Mouse (Mus musculus) midbrain, embryonic 15.5 days (tissue): ENCODE data around the gene Slamf9. TPM values are rescaled to one million over a fixed set of nuclear protein-coding genes. Genes with fewer than 3 reads are reported as not detected.

Experiments used
- ATAC-seq: fragments of 200-750 bp; cut with Nextera tagmentation; replicated peaks from 2 replicates; pipeline ENCODE4 v1.8.0; 2017; ENCODE audit warnings: moderate TSS enrichment
- H3K27ac ChIP-seq: fragments of 300-500 bp; sonication (generic); 2 replicates; pipeline ENCODE4 v1.5.1; 2015; ENCODE audit warnings: mild to moderate bottlenecking, inconsistent platforms
- H3K27me3 ChIP-seq: fragments of 300-500 bp; sonication (generic); replicated peaks from 2 replicates; pipeline ENCODE4 v1.6.1; 2015; ENCODE audit warnings: inconsistent platforms
- H3K36me3 ChIP-seq: fragments of 300-500 bp; sonication (generic); replicated peaks from 2 replicates; pipeline ENCODE4 v1.6.1; 2015; ENCODE audit warnings: inconsistent platforms
- H3K4me1 ChIP-seq: fragments of 300-500 bp; sonication (generic); 2 replicates; pipeline ENCODE4 v1.6.1; 2015; ENCODE audit warnings: inconsistent platforms
- H3K4me2 ChIP-seq: fragments of 300-500 bp; sonication (generic); 2 replicates; pipeline ENCODE4 v1.6.1; 2015; ENCODE audit warnings: inconsistent platforms, mild to moderate bottlenecking, moderate library complexity
- H3K4me3 ChIP-seq: fragments of 300-500 bp; sonication (generic); 2 replicates; pipeline ENCODE4 v1.5.1; 2015; ENCODE audit warnings: mild to moderate bottlenecking, inconsistent platforms
- H3K9ac ChIP-seq: fragments of 300-500 bp; sonication (generic); 2 replicates; pipeline ENCODE4 v1.6.1; 2015; ENCODE audit warnings: mild to moderate bottlenecking, inconsistent platforms
- H3K9me3 ChIP-seq: fragments of 300-500 bp; sonication (generic); 2 replicates; pipeline ENCODE4 v1.6.1; 2016; ENCODE audit warnings: inconsistent platforms
- WGBS: fragments of 180-500 bp; shearing (Covaris S2); methylation state at CpG from one replicate; pipeline ENCODE4 v1.1.7; 2015; ENCODE audit warnings: mixed read lengths; 5-methylcytosine and 5-hydroxymethylcytosine counted together
- polyA plus RNA-seq: library from polyadenylated mRNA; unstranded; fragments of >200 nt; fragmentation: Nextera tagmentation; extraction: Ambion mirVana; gene quantifications from 2 replicates; pipeline ENCODE4 v1.2.1, GENCODE M21; 2015

The Slamf9 gene
- polyA plus RNA-seq, 1 experiment from 2014 or later: 0.13 TPM

DNA sequence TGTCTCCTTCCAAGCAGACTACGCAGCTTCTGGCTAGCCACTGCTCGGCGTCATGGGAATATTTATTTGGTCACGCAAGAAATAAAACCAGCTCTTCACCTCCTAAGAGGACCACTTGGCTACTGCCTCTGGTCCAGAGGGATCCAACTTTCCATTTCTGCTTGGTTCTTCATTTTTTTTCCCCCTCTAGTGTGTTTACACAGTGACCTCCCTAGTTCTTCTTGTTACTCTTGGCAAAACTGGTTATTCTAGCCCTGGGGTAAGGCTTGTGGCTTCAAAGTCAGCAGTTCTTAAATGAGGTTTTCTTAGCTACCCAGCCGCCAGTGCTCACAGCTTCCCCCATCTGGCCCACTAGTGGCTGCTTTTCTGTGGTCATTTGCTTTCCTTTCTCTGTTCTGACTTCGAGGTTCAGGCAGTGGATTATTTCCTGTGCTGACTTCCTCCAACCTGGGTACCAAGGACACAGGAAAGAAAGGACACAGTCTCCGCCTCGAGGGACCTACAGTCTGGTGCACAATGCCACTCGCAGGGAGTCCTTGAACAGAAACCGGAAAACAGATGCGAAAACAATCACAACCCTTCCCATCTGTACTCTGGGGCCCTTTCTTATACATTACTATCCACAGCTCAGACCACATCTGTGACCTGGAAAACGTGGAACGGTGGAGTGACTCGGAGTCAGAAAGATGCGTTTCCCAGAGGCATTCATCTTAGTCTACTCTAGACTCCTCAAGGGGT lies 50.0 kb downstream of the Slamf9 start:
- no peak overlapping the region for H3K4me3 ChIP-seq
- no peaks in the 10 kb centered on the region; the same call in 1 of the 2 replicates for H3K27me3 ChIP-seq
- peaks cover 13% of the 10 kb centered on the region for H3K4me1 ChIP-seq
- no peaks in the 10 kb centered on the region for H3K36me3 ChIP-seq
- H3K4me2 ChIP-seq: no peak overlapping the region
- ATAC-seq: no peak
- H3K9ac ChIP-seq: no peak overlapping the region
- no peak overlapping the region for H3K27ac ChIP-seq
- WGBS: 47% methylated on average over 15 of the region's 15 CpGs
- H3K9me3 ChIP-seq: no peaks in the 10 kb centered on the region

DNA sequence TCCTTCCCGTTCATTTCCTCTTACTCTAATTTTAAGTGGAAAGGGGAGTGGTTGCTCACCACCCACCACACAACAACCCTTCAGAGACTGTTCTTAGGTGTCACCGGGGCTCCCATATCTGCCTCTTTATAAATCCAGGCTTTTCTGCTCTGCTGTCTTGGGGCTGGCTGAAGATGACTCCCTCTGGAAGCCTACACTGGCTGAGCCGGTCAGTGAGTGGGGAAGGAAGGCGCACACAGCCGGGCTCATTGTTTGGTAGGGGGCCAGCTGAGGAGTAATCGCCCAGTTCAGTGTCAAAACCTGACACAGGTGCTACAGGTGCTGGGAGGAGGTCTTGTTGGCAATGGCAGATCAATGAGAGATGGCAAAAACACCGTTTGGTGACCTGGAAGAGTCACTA lies 50.8 kb downstream of the Slamf9 start:
- ATAC-seq: no peak
- WGBS: 70% methylated on average over 7 of the region's 7 CpGs
- H3K4me2 ChIP-seq: no peak overlapping the region
- no peaks in the 10 kb centered on the region for H3K36me3 ChIP-seq
- H3K4me3 ChIP-seq: no peak overlapping the region
- H3K27me3 ChIP-seq: no peaks in the 10 kb centered on the region; the same call in 1 of the 2 replicates
- no peak overlapping the region for H3K9ac ChIP-seq
- no peaks in the 10 kb centered on the region for H3K9me3 ChIP-seq
- H3K27ac ChIP-seq: no peak overlapping the region
- H3K4me1 ChIP-seq: peaks cover 6% of the 10 kb centered on the region

DNA sequence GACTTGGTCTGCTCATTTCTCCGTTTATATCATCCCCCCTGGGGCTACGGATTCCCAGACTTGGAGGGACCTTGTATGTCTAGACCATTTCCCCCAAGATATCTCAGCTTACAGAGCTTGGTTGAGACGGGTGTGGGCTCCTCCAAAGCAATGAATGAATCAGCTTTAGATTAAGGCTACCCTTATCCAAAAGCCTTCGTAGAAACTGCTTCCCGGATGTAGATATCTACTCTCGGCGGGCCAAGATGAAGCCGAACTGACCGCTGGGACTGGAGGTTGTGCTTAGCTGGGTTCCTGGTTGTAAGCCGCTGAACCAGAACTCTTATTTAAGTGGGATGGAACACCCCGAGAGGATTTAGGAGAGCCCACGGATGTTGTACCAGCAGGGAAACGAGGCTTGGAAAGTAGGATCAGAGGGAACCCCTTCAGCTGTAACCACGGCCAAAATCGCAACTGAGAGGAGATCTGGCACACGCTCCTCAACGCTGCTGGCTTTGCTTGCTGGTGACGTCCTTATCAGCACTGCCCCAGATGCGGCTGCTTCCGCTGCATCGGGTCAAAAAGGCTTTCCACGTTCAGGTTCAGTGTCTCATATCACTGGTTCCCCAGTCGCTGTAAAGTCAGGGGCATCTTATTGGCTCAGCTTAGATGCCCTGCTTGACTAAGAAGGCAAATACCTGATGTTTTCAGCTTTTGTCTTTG lies 51.4 kb downstream of the Slamf9 start:
- H3K9me3 ChIP-seq: no peaks in the 10 kb centered on the region
- H3K4me2 ChIP-seq: no peak overlapping the region
- no peak for ATAC-seq
- no peaks in the 10 kb centered on the region; the same call in 1 of the 2 replicates for H3K4me1 ChIP-seq
- H3K4me3 ChIP-seq: no peak overlapping the region
- no peak overlapping the region for H3K27ac ChIP-seq
- 69% methylated on average over 23 of the region's 23 CpGs for WGBS
- no peaks in the 10 kb centered on the region; the same call in 1 of the 2 replicates for H3K27me3 ChIP-seq
- H3K9ac ChIP-seq: no peak overlapping the region
- no peaks in the 10 kb centered on the region for H3K36me3 ChIP-seq

DNA sequence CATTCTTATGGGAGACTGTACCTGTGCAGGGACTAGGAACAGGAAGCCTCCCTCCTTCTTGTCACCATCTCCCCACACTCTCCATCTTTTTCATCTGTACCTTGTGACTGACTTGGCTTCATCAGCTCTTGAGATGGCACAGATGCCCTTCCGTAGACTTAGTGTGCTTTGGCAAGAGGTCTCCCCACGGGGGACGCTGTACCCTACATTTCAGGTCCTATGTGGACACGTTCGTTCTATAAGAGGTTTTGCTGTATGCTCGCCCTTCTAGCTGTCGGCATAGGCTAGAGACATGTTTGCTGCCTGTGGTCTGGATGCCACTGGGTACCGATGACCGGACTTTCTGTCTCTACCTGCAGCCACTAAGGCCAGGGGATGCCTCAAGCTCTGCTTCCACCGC lies 52.3 kb downstream of the Slamf9 start:
- H3K4me3 ChIP-seq: no peak overlapping the region
- no peak overlapping the region for H3K27ac ChIP-seq
- H3K36me3 ChIP-seq: no peaks in the 10 kb centered on the region
- ATAC-seq: no peak
- peaks cover 7% of the 10 kb centered on the region for H3K4me1 ChIP-seq
- 95% methylated on average over 10 of the region's 10 CpGs for WGBS
- no peak overlapping the region for H3K4me2 ChIP-seq
- H3K27me3 ChIP-seq: no peaks in the 10 kb centered on the region; the same call in 1 of the 2 replicates
- no peaks in the 10 kb centered on the region for H3K9me3 ChIP-seq
- no peak overlapping the region for H3K9ac ChIP-seq

Other genes starting within 250 kb of the Slamf9 start
- gene Atp1a4, start 216.9 kb upstream of the Slamf9 start, polyA plus RNA-seq: 0.05 TPM in 1 of 2 replicates, not detected in the other
- 66.2 and 77.2 TPM in 2 replicates for gene Igsf8, start 213.7 kb upstream of the Slamf9 start, polyA plus RNA-seq
- gene Atp1a2, start 177.3 kb upstream of the Slamf9 start, polyA plus RNA-seq: 56.5 and 63.1 TPM in 2 replicates
- gene Kcnj9, start 146.0 kb upstream of the Slamf9 start, polyA plus RNA-seq: 5.6 and 5.9 TPM in 2 replicates
- gene Kcnj10, start 134.1 kb upstream of the Slamf9 start, polyA plus RNA-seq: 1.8 TPM in 2 replicates
- gene Pigm, start 98.8 kb upstream of the Slamf9 start, polyA plus RNA-seq: 4.0 and 4.1 TPM in 2 replicates
- gene Igsf9, start 6.4 kb downstream of the Slamf9 start, polyA plus RNA-seq: 80.6 and 83.2 TPM in 2 replicates
- gene Tagln2, start 24.7 kb downstream of the Slamf9 start, polyA plus RNA-seq: 57.2 and 58.7 TPM in 2 replicates
- gene Cfap45, start 45.4 kb downstream of the Slamf9 start, polyA plus RNA-seq: 3.7 and 4.2 TPM in 2 replicates
- gene Vsig8, start 80.6 kb downstream of the Slamf9 start, polyA plus RNA-seq: 0.32 and 0.37 TPM in 2 replicates
- not detected in 2 replicates for gene Slamf8, start 115.2 kb downstream of the Slamf9 start, polyA plus RNA-seq
- 0.17 and 0.19 TPM in 2 replicates for gene Fcrl6, start 127.2 kb downstream of the Slamf9 start, polyA plus RNA-seq
- 6.4 and 6.8 TPM in 2 replicates for gene Dusp23, start 157.6 kb downstream of the Slamf9 start, polyA plus RNA-seq
- 0.13 TPM in 1 of 2 replicates, not detected in the other for gene Crp, start 222.7 kb downstream of the Slamf9 start, polyA plus RNA-seq